Mouse (Mus musculus): ENCODE measurements at regions not wholly inside any gene's neighbourhood (a gene's known extent, or its start where the extent isn't known, plus 50 kb on each side); places are given as distances from the start of the nearest gene placed in this dataset.

GRCm38 (mm10) chr10:118803922-118804557 is 66.0 kb downstream of the Dyrk2 start:
- TF ChIP-seq POLR2A (IDR thresholded peaks at IDR 0.05; ENCODE audit: low read depth, low read length) (no peak), CTCF (IDR thresholded peaks at IDR 0.05; ENCODE audit: borderline replicate concordance, insufficient read depth, low read length) (no peak)
